Mouse (Mus musculus) hindbrain, embryonic 14.5 days (tissue): Measurements from ENCODE around the gene Csrnp3. TPM values are rescaled to one million over a fixed set of nuclear protein-coding genes. Genes with fewer than 3 reads are reported as not detected.

Experiments used
- ATAC-seq: fragments of 200-750 bp; cut with Nextera tagmentation; 2 replicates; pipeline ENCODE4 v1.8.0; 2017; ENCODE audit warnings: moderate number of reproducible peaks, mild to moderate bottlenecking, moderate TSS enrichment, moderate library complexity; ENCODE audit not compliant: low FRiP score
- DNase-seq: peaks from one replicate; pipeline ENCODE4 v3.0.0-alpha.2; 2015; ENCODE audit warnings: low spot score
- H3K27ac ChIP-seq: fragments of 300-500 bp; sonication (generic); 2 replicates; pipeline ENCODE4 v1.5.1; 2014; ENCODE audit warnings: mild to moderate bottlenecking, moderate library complexity
- H3K27me3 ChIP-seq: fragments of 300-500 bp; sonication (generic); 2 replicates; pipeline ENCODE4 v1.6.1; 2014; ENCODE audit warnings: mild to moderate bottlenecking, low read length, mixed read lengths; ENCODE audit not compliant: control insufficient read depth, insufficient read depth
- H3K36me3 ChIP-seq: fragments of 300-500 bp; sonication (generic); replicated peaks from 2 replicates; pipeline ENCODE4 v1.6.1; 2014; ENCODE audit not compliant: control insufficient read depth, insufficient read depth
- H3K4me1 ChIP-seq: fragments of 300-500 bp; sonication (generic); replicated peaks from 2 replicates; pipeline ENCODE4 v1.6.1; 2014; ENCODE audit warnings: antibody characterized with exemption, low read length, mixed read lengths; ENCODE audit not compliant: control insufficient read depth, insufficient read depth
- H3K4me2 ChIP-seq: fragments of 300-500 bp; sonication (generic); replicated peaks from 2 replicates; pipeline ENCODE4 v1.6.1; 2014; ENCODE audit warnings: mild to moderate bottlenecking, moderate library complexity
- H3K4me3 ChIP-seq: fragments of 300-500 bp; sonication (generic); replicated peaks from 2 replicates; pipeline ENCODE4 v1.5.1; 2014; ENCODE audit warnings: mild to moderate bottlenecking, low read length
- H3K9ac ChIP-seq: fragments of 300-500 bp; sonication (generic); 2 replicates; pipeline ENCODE4 v1.6.1; 2014
- H3K9me3 ChIP-seq: fragments of 300-500 bp; sonication (generic); 2 replicates; pipeline ENCODE4 v1.6.1; 2016; ENCODE audit warnings: low read length; ENCODE audit not compliant: control insufficient read depth
- WGBS: fragments of 180-500 bp; shearing (Covaris S2); extraction: QIAGEN DNeasy Blood & Tissue Kit; methylation state at CpG from one replicate; pipeline ENCODE4 v1.1.7; 2014; 5-methylcytosine and 5-hydroxymethylcytosine counted together
- polyA plus RNA-seq: library from polyadenylated mRNA; unstranded; fragments of >200 nt; fragmentation: Nextera tagmentation; extraction: Ambion mirVana; gene quantifications from 2 replicates; pipeline ENCODE4 v1.2.1, GENCODE M21; 2014

The Csrnp3 gene
- polyA plus RNA-seq, 1 experiment from 2014 or later: 56.0 TPM

DNA sequence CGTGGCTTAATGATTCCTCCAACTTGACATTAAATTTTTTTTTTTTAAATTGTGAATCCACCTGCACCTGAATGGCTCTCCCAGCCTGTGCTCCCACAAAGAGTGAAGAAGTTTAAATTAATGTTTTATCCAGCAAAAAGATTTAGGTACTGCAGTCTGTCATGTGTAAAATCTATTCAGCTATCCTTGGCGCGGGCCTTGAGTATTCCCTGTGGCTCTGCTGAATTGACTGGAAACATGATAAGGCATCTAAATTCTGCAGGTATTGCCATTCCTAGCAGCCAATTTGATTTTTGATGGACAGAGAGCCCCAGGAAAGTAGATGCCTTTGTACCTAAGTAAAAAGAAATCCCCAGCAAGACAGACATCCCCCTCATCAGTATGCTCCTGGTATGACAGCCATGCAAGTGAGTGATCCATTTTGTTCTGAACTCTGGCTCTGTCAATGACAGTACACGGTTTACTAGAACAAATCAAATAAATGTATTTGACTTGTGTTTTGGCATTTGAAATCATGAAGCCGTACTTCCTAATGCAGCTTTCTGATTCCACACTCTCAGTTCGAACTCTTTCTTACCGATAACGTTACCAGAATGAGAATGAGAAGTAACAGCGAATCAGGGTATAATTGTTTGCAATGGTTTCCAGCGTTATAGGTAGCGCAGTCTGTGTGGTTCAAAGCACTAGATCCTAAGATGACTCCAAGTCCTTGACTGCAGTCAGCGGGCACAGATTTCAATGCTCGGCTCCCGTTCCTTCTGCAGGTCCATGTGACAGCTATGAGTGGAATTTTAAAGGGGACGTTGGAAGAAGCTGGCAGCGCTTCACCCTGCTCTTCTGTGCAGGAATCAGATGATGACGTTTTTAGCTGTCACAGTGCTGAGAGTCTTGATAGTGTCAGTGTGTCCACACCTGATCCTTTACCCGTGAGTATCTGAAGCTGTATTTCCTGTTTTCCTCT lies 14.5 kb downstream of the Csrnp3 start:
- 0 out of 2 replicates have a peak, but pooled peaks have one; percentile 40 for ATAC-seq
- no peak overlapping the region for H3K4me3 ChIP-seq
- DNase-seq: no peak
- H3K9ac ChIP-seq: no peak overlapping the region
- no peaks in the 10 kb centered on the region for H3K36me3 ChIP-seq
- no peaks in the 10 kb centered on the region for H3K27me3 ChIP-seq
- WGBS: 63% methylated on average over 18 of the region's 18 CpGs
- H3K27ac ChIP-seq: peak overlapping the region; percentile 26; the same call in 1 of the 2 replicates
- H3K4me2 ChIP-seq: no peak overlapping the region; the same call in 1 of the 2 replicates
- H3K9me3 ChIP-seq: no peaks in the 10 kb centered on the region
- H3K4me1 ChIP-seq: peaks cover 10% of the 10 kb centered on the region; the same call in 1 of the 2 replicates

DNA sequence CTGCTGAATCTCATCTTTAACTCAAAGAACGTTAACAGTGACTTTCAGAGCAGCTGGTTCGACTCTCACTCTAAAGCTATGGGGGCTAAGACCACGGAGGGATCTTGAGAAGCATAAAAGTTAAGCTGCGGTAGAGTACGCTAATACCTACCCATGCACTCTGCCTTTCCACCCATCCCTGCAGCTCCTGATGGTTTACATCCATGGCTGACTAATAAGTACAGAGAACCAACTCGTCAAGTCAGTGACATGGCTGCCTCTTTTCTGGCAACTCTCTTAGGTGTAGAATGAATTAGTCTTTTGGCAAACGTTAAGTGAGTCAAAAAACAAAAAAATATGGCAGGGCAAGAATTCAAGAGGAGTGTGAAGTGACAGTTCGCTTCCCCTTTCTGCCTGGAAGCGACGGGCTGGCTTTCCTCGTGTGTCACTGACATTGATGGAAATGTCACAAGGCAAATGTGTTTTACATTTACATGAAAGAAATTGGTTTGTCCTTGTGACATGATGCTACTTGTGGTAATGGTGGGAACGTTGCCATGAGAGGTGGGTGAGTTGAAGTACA lies 19.3 kb downstream of the Csrnp3 start:
- Histone ChIP-seq H3K4me1 (0 out of 2 replicates have a peak, but pooled peaks cover 3% of the 10 kb centered on the region), H3K4me3 (no peak overlapping the region), H3K27ac (no peak overlapping the region), H3K4me2 (no peak overlapping the region), H3K9ac (no peak overlapping the region), H3K36me3 (no peaks in the 10 kb centered on the region), H3K27me3 (no peaks in the 10 kb centered on the region), H3K9me3 (no peaks in the 10 kb centered on the region)
- ATAC-seq: no peak
- DNase-seq: no peak
- 82% methylated on average over 12 of the region's 12 CpGs for WGBS

DNA sequence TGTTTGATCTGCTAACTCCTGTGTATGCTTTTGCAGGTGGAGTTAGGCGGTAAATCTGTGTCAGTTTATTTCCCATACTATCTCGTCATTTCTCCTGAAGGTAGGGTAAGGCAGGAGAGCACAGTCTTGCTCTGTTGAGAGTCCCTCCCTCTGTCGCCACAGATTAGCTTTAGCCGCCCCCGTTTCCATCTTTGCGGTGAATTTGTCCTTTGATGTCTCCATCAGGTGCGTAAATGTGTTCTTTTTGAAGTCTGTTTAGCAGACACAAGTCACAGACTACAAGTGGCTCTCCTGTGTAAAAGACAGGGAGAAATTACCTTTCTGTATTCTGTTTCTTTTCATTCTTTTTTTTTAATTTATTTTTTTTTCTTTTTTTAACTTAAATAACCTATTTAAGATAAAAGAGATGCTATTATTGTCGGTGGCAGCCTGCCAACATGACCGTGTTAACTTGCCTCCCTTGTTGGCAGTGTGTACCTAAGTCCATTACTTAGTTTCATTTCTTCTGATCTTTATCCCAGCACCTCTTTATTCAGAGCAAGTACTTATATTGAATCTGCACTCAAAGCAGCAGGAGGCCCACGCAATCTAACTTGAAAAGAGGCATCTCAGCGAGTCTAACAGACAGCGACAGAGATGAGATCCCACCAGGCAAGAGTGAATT lies 25.5 kb downstream of the Csrnp3 start:
- WGBS: 79% methylated on average over 12 of the region's 12 CpGs
- DNase-seq (no peak), ATAC-seq (no peak)
- H3K36me3 ChIP-seq: peaks cover 7% of the 10 kb centered on the region; the same call in 1 of the 2 replicates
- H3K4me3 ChIP-seq: no peak overlapping the region
- no peak overlapping the region for H3K9ac ChIP-seq
- H3K9me3 ChIP-seq: no peaks in the 10 kb centered on the region
- no peaks in the 10 kb centered on the region for H3K4me1 ChIP-seq
- no peak overlapping the region for H3K4me2 ChIP-seq
- no peak overlapping the region for H3K27ac ChIP-seq
- H3K27me3 ChIP-seq: no peaks in the 10 kb centered on the region

DNA sequence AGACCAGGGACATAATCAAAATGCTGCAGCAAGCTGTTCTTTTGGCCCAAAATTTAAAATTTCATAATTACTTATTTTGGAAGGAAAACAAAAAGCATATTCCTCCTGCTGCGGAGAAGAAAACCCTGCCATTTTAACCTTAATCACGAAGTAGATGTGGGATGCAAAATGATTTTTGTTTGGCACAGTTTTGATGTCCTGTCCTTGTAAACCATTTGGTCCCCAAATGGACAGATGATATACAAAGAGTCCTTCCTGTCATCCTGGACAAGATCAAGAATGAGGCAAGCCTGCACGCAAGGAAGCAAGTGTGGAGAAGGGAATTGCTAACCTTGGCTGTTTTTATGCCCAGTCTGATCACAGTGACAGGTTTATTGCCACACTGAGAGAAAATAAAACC lies 46.0 kb downstream of the Csrnp3 start:
- ATAC-seq (no peak), DNase-seq (no peak)
- Histone ChIP-seq H3K9ac (no peak overlapping the region), H3K4me3 (no peak overlapping the region), H3K27ac (peak overlapping the region; percentile 12; the same call in 1 of the 2 replicates), H3K27me3 (no peaks in the 10 kb centered on the region), H3K4me1 (0 out of 2 replicates have a peak, but pooled peaks cover 5% of the 10 kb centered on the region), H3K36me3 (no peaks in the 10 kb centered on the region), H3K4me2 (no peak overlapping the region), H3K9me3 (no peaks in the 10 kb centered on the region)
- 82% methylated on average over 3 of the region's 3 CpGs for WGBS

DNA sequence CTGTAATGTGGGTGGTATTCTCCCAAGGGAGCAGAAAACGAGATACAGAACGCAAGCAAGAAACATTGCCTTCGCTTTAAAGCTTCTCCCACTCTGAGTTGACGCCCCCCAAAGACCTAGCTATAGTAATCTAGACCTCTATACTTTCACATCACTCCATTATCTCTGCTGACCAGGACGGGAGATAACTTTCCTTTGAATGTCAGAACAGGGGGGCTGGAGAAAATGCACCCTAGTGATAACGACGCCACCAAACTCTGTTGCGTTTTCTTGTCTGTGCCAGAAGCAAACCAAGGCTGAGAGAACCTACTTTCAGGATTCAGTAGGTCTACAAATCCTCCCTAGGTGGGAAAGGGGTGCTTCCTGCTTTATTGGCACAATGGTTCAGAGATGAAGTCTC lies 47.7 kb downstream of the Csrnp3 start:
- no peaks in the 10 kb centered on the region for H3K9me3 ChIP-seq
- no peak overlapping the region for H3K9ac ChIP-seq
- peaks cover 17% of the 10 kb centered on the region; the same call in 1 of the 2 replicates for H3K4me1 ChIP-seq
- H3K4me3 ChIP-seq: no peak overlapping the region
- H3K27me3 ChIP-seq: no peaks in the 10 kb centered on the region
- WGBS: 90% methylated on average over 8 of the region's 8 CpGs
- no peak overlapping the region for H3K4me2 ChIP-seq
- H3K27ac ChIP-seq: no peak overlapping the region
- ATAC-seq (no peak), DNase-seq (no peak)
- no peaks in the 10 kb centered on the region for H3K36me3 ChIP-seq

DNA sequence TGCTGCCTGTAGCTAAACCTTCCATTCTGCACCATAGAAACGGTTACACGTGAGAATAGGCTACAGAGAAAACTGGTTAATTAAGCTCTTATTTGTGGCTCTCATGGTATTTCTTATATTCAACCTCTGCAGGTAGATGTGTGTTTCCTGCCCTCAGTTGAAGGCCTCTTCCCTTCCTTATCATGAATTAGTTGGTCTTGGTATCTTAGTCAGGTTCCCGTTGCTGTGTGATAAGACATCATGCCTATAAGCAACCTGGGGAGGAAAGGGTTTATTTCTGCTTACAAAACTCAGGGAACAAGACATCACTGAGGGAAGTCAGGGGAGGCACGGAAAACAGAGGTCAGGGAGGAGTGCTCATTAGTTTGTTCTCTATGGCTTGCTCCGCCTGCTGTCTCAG lies 48.7 kb downstream of the Csrnp3 start:
- WGBS: 53% methylated on average over 5 of the region's 5 CpGs
- DNase-seq: no peak

DNA sequence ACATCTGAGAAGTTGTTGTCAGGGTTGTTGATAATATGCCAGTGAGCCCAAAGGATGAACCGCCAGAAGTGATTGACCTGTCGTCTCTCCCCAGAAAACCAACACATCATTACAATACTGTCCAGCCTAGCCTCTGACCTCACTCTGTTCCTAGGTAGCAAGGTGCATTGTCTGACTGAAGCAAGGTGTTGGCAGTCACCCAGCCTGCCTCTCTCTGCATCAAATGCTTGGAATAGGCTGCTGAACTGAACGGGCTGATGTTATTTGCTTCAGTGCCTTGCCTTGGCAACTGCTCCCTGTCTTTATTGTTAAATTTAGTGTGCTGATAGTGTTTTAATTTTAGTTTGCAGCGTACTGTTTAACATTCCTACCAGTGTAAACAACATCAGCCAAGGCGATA lies 51.0 kb downstream of the Csrnp3 start:
- H3K36me3 ChIP-seq: no peaks in the 10 kb centered on the region
- H3K4me3 ChIP-seq: no peak overlapping the region
- no peaks in the 10 kb centered on the region for H3K9me3 ChIP-seq
- DNase-seq: peak; percentile 59
- H3K4me1 ChIP-seq: peaks cover 17% of the 10 kb centered on the region; the same call in 1 of the 2 replicates
- ATAC-seq: peak; percentile 70; the same call in 1 of the 2 replicates
- peak overlapping the region; percentile 70 for H3K27ac ChIP-seq
- H3K4me2 ChIP-seq: peak overlapping the region; percentile 45
- H3K9ac ChIP-seq: no peak overlapping the region; the same call in 1 of the 2 replicates
- 11% methylated on average over 5 of the region's 5 CpGs for WGBS
- H3K27me3 ChIP-seq: no peaks in the 10 kb centered on the region

More for the DNA sequence above, 48.7 kb downstream of the Csrnp3 start:
- no peaks in the 10 kb centered on the region for H3K36me3 ChIP-seq
- ATAC-seq: no peak
- H3K4me1 ChIP-seq: peaks cover 17% of the 10 kb centered on the region; the same call in 1 of the 2 replicates
- H3K27ac ChIP-seq: no peak overlapping the region
- no peak overlapping the region for H3K9ac ChIP-seq
- no peaks in the 10 kb centered on the region for H3K27me3 ChIP-seq
- no peaks in the 10 kb centered on the region for H3K9me3 ChIP-seq
- H3K4me3 ChIP-seq: no peak overlapping the region
- no peak overlapping the region for H3K4me2 ChIP-seq

DNA sequence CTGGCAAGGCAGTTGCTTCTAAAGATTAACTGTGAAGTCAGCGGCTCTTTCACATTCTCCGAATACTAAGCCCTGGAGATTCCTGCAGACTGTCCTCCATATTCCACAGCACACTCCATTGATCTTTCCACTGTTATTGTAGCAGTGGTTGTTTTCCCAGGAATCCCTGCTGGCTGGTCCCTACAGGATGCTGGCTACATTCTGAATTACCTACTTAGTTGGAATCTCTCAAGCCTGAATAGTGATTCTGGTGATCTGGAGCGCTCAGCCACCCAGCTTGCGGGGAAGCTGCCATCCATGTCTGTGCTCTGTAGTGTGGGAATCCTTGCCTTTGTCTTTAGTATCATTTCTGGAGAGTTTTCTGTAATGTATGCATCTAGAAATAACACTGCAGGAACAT lies 51.5 kb downstream of the Csrnp3 start:
- peak overlapping the region; percentile 43 for H3K9ac ChIP-seq
- no peak overlapping the region for H3K4me3 ChIP-seq
- H3K27me3 ChIP-seq: no peaks in the 10 kb centered on the region
- no peaks in the 10 kb centered on the region for H3K36me3 ChIP-seq
- no peak for DNase-seq
- no peaks in the 10 kb centered on the region for H3K9me3 ChIP-seq
- H3K27ac ChIP-seq: peak overlapping the region; percentile 70
- ATAC-seq: peak; percentile 63; the same call in 1 of the 2 replicates
- H3K4me2 ChIP-seq: peak overlapping the region; percentile 45
- WGBS: 18% methylated on average over 4 of the region's 4 CpGs
- H3K4me1 ChIP-seq: peaks cover 17% of the 10 kb centered on the region; the same call in 1 of the 2 replicates

DNA sequence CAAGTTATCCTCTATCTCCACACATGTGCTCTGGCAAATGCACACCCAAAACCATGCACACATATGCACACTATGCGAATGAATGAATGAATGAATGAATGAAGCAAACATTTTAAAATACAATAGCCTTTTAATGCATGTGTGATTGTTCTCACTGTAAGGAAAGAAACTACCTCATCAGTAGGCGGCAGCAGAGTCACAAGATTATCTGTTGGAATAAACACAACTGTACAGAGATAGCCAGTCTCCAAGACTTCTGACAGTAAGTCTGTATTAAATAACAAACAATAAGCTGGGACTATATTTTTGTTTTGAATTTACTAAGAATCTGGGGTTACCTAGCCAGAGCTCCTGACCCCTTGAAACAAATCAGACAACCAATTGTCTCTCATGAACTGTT lies 53.9 kb downstream of the Csrnp3 start:
- ATAC-seq: no peak
- no peaks in the 10 kb centered on the region for H3K36me3 ChIP-seq
- WGBS: 97% methylated on average over 2 of the region's 2 CpGs

More for the DNA sequence above, 53.9 kb downstream of the Csrnp3 start:
- no peak overlapping the region for H3K9ac ChIP-seq
- H3K4me2 ChIP-seq: no peak overlapping the region
- no peaks in the 10 kb centered on the region for H3K27me3 ChIP-seq
- no peak overlapping the region for H3K4me3 ChIP-seq
- no peaks in the 10 kb centered on the region for H3K9me3 ChIP-seq
- peaks cover 17% of the 10 kb centered on the region; the same call in 1 of the 2 replicates for H3K4me1 ChIP-seq
- H3K27ac ChIP-seq: no peak overlapping the region
- DNase-seq: no peak
